Mouse (Mus musculus): ENCODE data around the gene Cwh43.

- TF ChIP-seq MYOD1 (IDR thresholded peaks at IDR 0.05; ENCODE audit: control insufficient read depth, insufficient read length, low read depth): no peak
- TF ChIP-seq CTCF (IDR thresholded peaks at IDR 0.05; ENCODE audit: control insufficient read depth, insufficient read depth, insufficient read length): no peak
- TF ChIP-seq MYOG (IDR thresholded peaks at IDR 0.05; ENCODE audit: control insufficient read depth, extremely low read depth, insufficient read length): no peak
- TF ChIP-seq USF1 (IDR thresholded peaks at IDR 0.05; ENCODE audit: low read depth): no peak
Observed at GRCm38 (mm10) chr5:73426824-73427223, 20.9 kb downstream of the Cwh43 start.

Measured in C2C12 (cell line).